In the genomic region with DNA sequence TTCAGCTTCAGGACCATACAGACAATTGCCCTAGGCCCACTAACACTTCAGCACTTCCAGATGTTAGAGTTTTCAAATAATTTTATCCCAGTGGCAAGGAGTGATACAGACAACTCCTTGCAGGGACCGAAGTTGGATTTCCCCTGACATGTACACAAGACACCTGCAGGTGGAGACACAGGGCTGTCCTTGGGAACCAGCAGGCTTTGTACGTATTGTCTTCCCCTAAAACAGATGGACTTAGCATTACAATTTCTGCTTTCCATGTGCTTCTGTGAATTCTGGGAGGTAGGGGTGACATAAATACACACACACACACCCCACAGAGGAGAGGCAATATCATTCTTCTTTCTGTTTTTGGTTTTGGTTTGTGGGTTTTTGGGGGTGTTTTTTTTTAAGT, we compare ENCODE assay signal across 8 mouse cellular contexts.
A peak's percentile ranks its signal among the peaks of the same experiment; 100 is the strongest.
DNase-seq lines count a peak whose midpoint lies in the region; ATAC-seq and TF ChIP-seq lines count a peak whose summit lies in the region.

No protein-coding gene starts in this region.

- no peak overlapping the region for H3K27ac ChIP-seq in liver, adult 2 months (replicated peaks; ENCODE audit: insufficient read depth, low read depth, low read length)
- H3K27ac ChIP-seq in liver, embryonic 11.5 days (ENCODE audit: low read depth, low read length), result no peak overlapping the region
- H3K27ac ChIP-seq in embryonic facial prominence, embryonic 10.5 days (replicated peaks), result no peak overlapping the region

- H3K9me3 ChIP-seq in liver, embryonic 11.5 days (ENCODE audit: control insufficient read depth, low read length), result no peaks in the 10 kb centered on the region
- H3K9me3 ChIP-seq in embryonic facial prominence, embryonic 10.5 days, result no peaks in the 10 kb centered on the region

- H3K4me2 ChIP-seq in liver, embryonic 11.5 days, result no peak overlapping the region

- H3K36me3 ChIP-seq in liver, adult 2 months (ENCODE audit: control insufficient read depth, insufficient read depth, low read length), result no peaks in the 10 kb centered on the region
- H3K36me3 ChIP-seq in liver, embryonic 11.5 days (ENCODE audit: control insufficient read depth, insufficient read depth, low read length), result no peaks in the 10 kb centered on the region
- no peaks in the 10 kb centered on the region for H3K36me3 ChIP-seq in embryonic facial prominence, embryonic 10.5 days (replicated peaks)

- TF ChIP-seq CTCF in liver, adult 2 months (IDR thresholded peaks at IDR 0.05; ENCODE audit: low read depth, low read length), result peak; percentile 39; the same call in 1 of the 2 replicates

- TF ChIP-seq POLR2A in liver, adult 2 months (IDR thresholded peaks at IDR 0.05; ENCODE audit: extremely low read depth, insufficient read depth, low read length), result no peak

- H3K9ac ChIP-seq in liver, adult 2 months (ENCODE audit: low read depth, low read length), result no peak overlapping the region
- H3K9ac ChIP-seq in liver, embryonic 11.5 days (ENCODE audit: low read depth, low read length), result no peak overlapping the region

- H3K79me2 ChIP-seq in liver, adult 2 months (ENCODE audit: control insufficient read depth, insufficient read depth, low read length), result no peaks in the 10 kb centered on the region

- H3K4me3 ChIP-seq in liver, adult 2 months (ENCODE audit: insufficient read depth, low read depth, low read length), result no peak overlapping the region
- no peak overlapping the region for H3K4me3 ChIP-seq in liver, embryonic 11.5 days (ENCODE audit: low read depth, low read length)
- H3K4me3 ChIP-seq in embryonic facial prominence, embryonic 10.5 days, result no peak overlapping the region

- ATAC-seq in liver, embryonic 11.5 days (replicated peaks; ENCODE audit: low FRiP score), result no peak
- ATAC-seq in megakaryocyte-erythroid progenitor cell, adult 5-6 weeks (replicated peaks; ENCODE audit: low FRiP score, low TSS enrichment, poor library complexity, severe bottlenecking), result no peak

- 15% methylated on average over 2 of the region's 2 CpGs for WGBS in liver, adult 2 months
- 39% methylated on average over 2 of the region's 2 CpGs for WGBS in liver, embryonic 11.5 days
- 39% methylated on average over 2 of the region's 2 CpGs for WGBS in embryonic facial prominence, embryonic 10.5 days

- no peaks in the 10 kb centered on the region for H3K4me1 ChIP-seq in liver, adult 2 months (ENCODE audit: control insufficient read depth, insufficient read depth, low read length)
- no peaks in the 10 kb centered on the region for H3K4me1 ChIP-seq in liver, embryonic 11.5 days (replicated peaks; ENCODE audit: control insufficient read depth, insufficient read depth, low read length)
- H3K4me1 ChIP-seq in embryonic facial prominence, embryonic 10.5 days, result no peaks in the 10 kb centered on the region

- no peaks in the 10 kb centered on the region for H3K27me3 ChIP-seq in liver, adult 2 months (ENCODE audit: control insufficient read depth, insufficient read depth, low read length)
- no peaks in the 10 kb centered on the region; the same call in 1 of the 2 replicates for H3K27me3 ChIP-seq in liver, embryonic 11.5 days (replicated peaks; ENCODE audit: control insufficient read depth, insufficient read depth, low read length)
- no peaks in the 10 kb centered on the region for H3K27me3 ChIP-seq in embryonic facial prominence, embryonic 10.5 days (replicated peaks; ENCODE audit: low read depth, poor library complexity, severe bottlenecking)

- peak; percentile 14 for DNase-seq in liver, adult 2 months (ENCODE audit: extremely low read depth, low read depth, low spot score)
- no peak for DNase-seq in liver, embryonic 11.5 days (ENCODE audit: low spot score)
- peak; percentile 33 for DNase-seq in adrenal gland, adult 2 months
- peak; percentile 24 for DNase-seq in embryonic facial prominence, embryonic 10.5 days (ENCODE audit: low spot score)
- peak; percentile 30 to 58 for DNase-seq in kidney, postnatal 4 days
- DNase-seq in lung, postnatal 25 days (ENCODE audit: low spot score), result peak; percentile 23
- DNase-seq in right cerebral cortex, postnatal 4 days, result peak; percentile 17
